Mouse (Mus musculus): ENCODE measurements around the gene Cnga4. TPM values are rescaled to one million over a fixed set of nuclear protein-coding genes. Genes with fewer than 3 reads are reported as not detected.
"Not testable (repeated sequence)": the region's sequence is repeated elsewhere in the genome, so short reads cannot be mapped to it uniquely, and the experiment has no call there.

Cnga4 gene
- total RNA-seq, 2 experiments from 2014 or later = not detected

DNA sequence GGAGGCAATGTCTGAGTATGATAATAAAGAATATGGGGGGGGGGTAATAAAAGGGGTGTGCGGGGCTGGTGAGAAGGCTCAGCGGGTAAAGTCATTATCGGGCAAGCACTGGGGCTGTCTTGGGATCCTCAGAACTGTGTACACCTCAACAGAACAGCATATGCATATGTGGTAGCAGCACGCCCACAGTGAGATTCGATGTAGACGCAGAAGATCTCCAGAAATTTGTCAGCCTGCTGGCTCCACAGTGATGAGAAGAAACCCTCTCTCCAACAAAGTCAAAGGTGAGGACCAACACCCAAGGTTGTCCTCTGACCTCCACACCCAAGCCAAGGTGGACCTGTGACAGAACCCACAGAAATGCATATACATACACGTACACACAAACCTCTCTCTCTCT is 12.2 kb downstream of the Cnga4 start:
- DNase-seq = no peak

DNA sequence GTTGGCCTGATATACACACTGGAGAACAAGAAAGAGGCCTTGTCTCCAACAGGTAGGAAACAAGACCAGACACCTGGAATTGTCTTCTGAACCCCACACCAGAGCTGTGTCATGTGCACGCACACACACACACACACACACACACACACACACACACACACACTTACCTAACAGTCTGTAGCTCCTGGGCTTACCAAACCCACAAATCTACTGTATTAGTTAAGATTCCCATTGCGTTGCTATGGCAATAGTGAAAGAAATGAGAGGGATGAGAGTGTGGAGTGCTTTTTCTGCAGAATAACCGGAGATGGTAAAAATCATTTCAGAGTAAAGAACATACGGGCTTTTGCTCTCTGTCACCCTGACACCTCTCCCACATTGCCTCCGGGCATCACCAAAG is 13.7 kb downstream of the Cnga4 start:
- DNase-seq = no peak

DNA sequence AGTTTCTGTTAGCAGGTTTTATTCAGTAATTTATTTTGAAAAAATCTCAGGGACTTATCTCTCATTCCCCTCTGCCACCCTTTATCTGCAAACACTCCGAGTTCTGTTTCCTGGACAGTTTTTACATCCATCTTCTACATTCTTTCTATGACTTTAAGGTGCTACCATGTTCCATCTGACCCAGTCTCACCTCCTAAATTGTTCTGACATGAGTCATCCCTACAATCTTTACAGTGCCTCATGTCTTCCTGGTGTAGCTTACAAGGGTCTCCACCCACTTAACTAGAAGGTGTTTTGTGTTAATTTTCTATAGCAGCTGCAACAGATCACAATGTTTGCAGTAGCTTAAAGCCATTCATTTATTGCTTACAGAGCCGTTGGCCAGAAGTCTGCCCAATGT is 16.5 kb downstream of the Cnga4 start:
- no peak for DNase-seq

DNA sequence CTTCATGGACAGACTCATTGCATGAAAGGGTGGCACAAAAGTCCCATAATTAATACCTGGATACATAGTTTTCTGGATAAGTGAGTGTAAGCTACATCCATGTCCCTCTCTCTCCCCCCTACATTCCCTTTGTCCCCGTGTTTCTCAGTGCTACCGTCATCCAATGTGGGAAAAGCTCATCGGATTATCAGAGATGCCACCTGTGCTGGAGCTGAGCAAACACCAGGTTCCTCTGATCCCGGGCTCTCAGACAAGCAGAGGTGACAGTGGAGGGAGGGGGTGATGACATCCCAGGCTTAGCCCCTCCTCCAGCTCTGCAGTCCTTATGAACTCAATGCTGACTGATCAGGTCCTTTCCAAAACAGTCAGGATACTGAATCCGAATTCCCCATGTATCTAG is 20.0 kb downstream of the Cnga4 start:
- no peak for DNase-seq

DNA sequence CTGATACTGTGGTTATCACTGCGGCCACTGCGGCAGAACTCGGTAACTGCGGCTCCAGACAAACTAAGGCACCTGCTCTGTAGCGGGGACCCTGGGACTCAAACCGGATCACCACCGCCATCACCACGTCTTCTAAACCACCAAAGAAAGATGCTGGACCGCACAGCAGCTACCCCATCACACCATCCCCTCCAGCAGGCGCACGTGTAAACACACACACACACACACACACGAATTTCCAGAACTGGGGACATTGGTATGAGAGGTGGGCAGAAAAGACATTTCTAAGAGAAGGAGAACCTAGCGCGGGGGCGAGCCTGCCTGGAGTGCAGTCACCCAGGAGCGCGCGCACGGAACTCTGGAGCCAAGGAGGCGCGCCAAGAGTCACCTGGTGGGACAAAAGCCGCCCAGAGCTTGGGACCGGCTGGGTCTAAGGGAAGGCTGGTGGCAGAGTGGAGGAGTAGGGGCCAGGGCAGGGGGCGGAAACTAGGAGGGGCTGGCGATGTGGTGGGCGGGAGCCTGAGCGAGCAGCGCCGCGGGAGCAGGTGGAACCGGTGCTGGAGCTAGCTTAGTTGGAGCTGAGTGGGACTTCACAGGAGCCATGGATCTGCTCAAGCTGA is 21.2 kb downstream of the Cnga4 start, which contains the start of gene Cckbr:
Gene Cckbr, plus strand, starts transcription at position 308 of the 620 bp plus-strand sequence.
- DNase-seq = no peak

DNA sequence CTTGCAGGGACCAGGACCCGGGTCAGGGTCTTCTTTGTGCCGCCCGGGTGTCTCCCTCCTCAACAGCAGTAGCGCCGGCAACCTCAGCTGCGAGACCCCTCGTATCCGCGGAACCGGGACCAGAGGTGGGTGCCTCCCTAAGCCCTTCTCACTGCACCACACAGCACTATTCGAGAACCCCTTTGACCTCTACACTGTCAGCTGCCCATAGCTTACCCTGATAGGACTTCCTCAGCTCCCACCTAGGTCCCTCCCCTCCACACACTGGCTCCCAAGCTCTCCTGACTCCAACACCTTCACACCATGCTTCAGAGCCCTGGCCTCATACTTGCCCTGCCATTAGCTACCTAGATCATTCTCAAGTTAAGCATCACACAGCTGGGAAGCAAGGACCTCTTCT is 21.7 kb downstream of the Cnga4 start:
- DNase-seq = no peak

DNA sequence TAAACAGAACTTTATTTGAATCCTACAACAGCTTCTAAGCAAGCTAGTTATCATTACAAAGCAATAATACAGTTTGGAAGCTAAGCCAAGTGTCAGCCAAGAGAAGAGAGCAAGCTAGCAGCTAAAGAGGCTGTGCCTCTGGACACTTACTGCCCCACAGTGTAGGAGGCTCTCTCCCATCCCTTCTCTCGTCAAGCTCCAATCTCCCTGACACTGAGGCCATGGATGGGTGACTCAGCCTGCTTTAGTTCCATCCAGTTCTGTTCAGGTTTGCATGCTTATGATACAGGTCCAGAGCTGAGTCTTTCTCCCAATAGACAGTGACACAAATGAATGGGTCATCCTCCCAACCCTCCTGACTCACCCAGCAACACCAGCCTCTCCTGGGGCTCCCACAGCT is 27.7 kb downstream of the Cnga4 start:
- no peak for DNase-seq

DNA sequence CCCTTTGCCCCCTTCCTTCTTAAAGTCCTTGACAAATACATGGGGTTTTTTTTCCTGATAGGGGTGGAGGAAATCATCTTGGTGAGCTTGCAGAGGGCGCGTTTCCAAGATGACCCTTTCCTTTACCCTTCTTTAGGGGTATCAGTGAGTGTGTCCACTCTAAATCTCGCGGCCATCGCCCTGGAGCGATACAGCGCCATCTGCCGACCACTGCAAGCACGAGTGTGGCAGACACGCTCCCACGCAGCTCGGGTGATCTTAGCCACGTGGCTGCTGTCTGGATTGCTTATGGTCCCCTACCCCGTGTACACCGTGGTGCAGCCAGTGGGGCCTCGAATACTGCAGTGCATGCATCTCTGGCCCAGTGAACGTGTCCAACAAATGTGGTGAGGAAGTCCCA is 29.5 kb downstream of the Cnga4 start:
- DNase-seq = no peak

DNA sequence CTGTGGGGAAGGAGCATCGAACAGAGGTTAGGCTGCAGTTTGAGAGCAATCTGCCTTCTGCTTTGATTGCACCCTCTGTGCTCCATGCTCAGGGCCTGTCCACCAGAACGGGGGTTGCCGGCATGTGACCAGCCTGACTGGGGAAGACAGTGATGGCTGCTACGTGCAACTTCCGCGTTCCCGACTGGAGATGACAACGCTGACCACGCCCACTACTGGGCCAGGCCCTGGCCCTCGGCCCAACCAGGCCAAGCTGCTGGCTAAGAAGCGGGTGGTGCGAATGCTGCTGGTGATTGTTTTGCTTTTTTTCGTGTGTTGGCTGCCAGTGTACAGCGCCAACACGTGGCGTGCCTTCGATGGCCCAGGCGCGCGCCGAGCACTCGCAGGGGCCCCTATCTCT is 30.4 kb downstream of the Cnga4 start:
- DNase-seq = peak; percentile 10

DNA sequence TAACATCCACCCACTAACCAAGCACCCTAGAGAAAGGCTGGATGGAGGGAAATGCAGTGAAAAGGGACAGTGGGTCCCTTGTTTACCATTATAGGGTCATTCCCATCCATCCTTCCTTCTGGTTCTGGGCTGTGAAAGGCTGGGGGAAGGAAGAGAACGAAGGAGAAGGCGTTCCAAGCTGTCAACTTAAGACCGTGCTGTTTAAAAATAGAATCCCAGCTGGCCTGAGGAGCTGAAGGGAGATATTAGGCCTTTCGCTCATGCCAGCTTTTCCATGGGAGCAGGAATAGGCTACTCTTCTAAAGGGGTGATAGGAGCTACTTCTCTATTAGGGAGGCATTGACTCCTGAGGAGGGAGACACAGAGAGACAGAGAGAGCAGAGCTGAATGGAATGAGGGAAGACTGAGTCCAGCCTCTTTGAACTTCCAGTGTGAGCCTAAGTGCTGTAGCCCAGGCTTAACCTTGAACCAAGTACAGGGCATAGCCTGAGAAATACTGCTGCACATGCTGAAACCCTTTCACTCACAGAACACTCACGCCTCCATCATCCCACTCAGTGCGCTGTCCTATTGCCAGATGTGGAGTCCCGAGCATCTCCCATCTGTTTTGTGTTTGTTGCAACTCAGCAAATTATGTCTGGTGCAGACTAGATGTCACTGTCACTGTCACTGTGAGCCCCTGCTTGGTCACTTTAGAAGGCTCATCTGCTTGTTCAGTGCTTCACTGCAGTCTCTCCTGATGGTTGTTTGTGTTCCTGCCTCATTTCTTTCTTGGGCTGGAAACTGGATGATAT is 33.8 kb downstream of the Cnga4 start:
- DNase-seq = no peak

DNA sequence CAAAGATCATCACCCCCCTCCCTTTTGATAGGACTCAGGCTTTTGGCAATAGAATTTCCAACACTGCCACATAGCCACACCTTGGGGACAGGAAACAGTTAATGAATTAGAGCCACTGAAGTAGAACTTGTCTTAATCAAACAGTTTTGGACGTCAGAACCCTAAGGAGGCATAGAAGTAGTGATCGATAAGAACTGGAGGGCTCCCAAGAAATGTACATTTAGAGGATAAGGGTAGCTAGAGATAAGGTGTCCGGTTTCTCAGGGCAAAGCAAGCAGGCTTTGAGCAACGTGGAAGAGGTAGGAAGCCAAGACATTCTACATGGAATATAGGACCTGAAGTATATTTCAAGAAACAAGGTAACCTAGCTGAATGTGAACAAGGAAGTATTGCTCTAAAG is 37.1 kb downstream of the Cnga4 start:
- no peak for DNase-seq

DNA sequence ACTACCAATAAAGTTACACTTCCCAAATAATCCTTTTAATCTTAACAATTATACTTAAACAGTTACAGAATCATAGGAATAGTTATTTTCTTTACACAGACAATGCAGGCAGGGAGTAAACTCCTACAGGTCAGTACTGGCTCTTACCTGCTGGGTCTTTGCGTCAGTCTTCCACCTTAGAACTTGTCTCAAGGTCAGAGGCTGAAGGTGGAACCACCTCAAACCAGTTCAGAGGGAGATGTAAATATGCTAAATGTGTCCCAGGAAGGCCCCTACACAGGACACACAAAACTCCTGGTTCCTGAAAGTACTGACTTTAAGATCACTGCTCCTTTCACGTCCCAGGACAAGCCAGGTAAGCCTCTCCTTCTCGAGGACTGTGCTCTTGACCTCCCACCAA is 40.7 kb downstream of the Cnga4 start:
- no peak for DNase-seq

DNA sequence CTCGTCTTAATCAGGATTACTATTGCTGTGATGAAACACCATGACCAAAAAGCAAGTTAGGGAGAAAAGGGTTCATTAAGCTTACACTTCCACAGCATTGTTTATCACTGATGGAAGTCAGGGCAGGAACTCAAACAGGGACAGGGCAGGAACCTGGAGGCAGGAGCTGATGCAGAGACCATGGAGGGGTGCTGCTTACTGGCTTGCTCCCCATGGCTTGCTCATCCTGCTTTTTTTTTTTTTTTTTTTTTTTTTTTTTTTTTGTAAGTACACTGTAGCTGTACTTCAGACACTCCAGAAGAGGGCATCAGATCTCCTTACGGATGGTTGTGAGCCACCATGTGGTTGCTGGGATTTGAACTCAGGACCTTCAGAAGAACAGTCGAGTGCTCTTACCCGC is 49.0 kb downstream of the Cnga4 start:
- not testable (repeated sequence) for DNase-seq

Other genes with a start within 250 kb of the Cnga4 start
- gene Olfr684, start 240.9 kb upstream of the Cnga4 start, total RNA-seq (2021) = not detected
- not detected for gene Olfr685, start 218.6 kb upstream of the Cnga4 start, total RNA-seq (2021)
- not detected for gene Olfr686, start 197.1 kb upstream of the Cnga4 start, total RNA-seq (2021)
- not detected for gene Olfr688, start 116.5 kb upstream of the Cnga4 start, total RNA-seq (2021)
- not detected for gene Olfr689, start 93.4 kb upstream of the Cnga4 start, total RNA-seq (2021)
- gene Olfr690, start 70.5 kb upstream of the Cnga4 start, total RNA-seq (2021) = not detected
- gene Olfr691, start 62.3 kb upstream of the Cnga4 start, total RNA-seq (2021) = not detected
- not detected for gene Olfr692, start 36.3 kb upstream of the Cnga4 start, total RNA-seq (2021)
- not detected for gene Gm5901, start 29.5 kb upstream of the Cnga4 start, total RNA-seq (2021)
- 10 to 100 TPM; 12.5 to 12.9 TPM for gene Fam160a2, start 4.5 kb upstream of the Cnga4 start, total RNA-seq (2021)
- not detected for gene Cckbr, start 21.2 kb downstream of the Cnga4 start, total RNA-seq (2021)
- 10 to 100 TPM; 14.3 to 19.6 TPM for gene Cavin3, start 77.7 kb downstream of the Cnga4 start, total RNA-seq (2021)
- 10 to 100 TPM; 48.6 to 51.5 TPM for gene Smpd1, start 149.8 kb downstream of the Cnga4 start, total RNA-seq (2021)
- 1 to 10 TPM; 6.5 to 9.1 TPM for gene Apbb1, start 177.1 kb downstream of the Cnga4 start, total RNA-seq (2021)
- not detected for gene Hpx, start 195.6 kb downstream of the Cnga4 start, total RNA-seq (2021)
- 10 to 100 TPM; 14.7 to 17.0 TPM for gene Trim3, start 229.0 kb downstream of the Cnga4 start, total RNA-seq (2021)
- 10 to 100 TPM; 58.3 to 59.5 TPM for gene Timm10b, start 235.5 kb downstream of the Cnga4 start, total RNA-seq (2021)
- 10 to 100 TPM in 1 of 2 experiments, 1 to 10 TPM in 1; 9.9 to 11.0 TPM for gene Arfip2, start 235.8 kb downstream of the Cnga4 start, total RNA-seq (2021)
- 1 to 10 TPM; 1.8 to 3.1 TPM for gene Gm45799, start 236.0 kb downstream of the Cnga4 start, total RNA-seq (2021)
- gene Dnhd1, start 246.3 kb downstream of the Cnga4 start, total RNA-seq (2021) = under 1 TPM; 0.69 to 0.99 TPM